Mouse (Mus musculus): ENCODE data around the gene Gm3164. TPM values are rescaled to one million over a fixed set of nuclear protein-coding genes. Genes with fewer than 3 reads are reported as not detected.
"Not testable (repeated sequence)": the region's sequence is repeated elsewhere in the genome, so short reads cannot be mapped to it uniquely, and the experiment has no call there.

Gm3164 gene
- total and polyA plus RNA-seq, 3 experiments, result 0.21 to 0.29 TPM; not detected in 1

DNA sequence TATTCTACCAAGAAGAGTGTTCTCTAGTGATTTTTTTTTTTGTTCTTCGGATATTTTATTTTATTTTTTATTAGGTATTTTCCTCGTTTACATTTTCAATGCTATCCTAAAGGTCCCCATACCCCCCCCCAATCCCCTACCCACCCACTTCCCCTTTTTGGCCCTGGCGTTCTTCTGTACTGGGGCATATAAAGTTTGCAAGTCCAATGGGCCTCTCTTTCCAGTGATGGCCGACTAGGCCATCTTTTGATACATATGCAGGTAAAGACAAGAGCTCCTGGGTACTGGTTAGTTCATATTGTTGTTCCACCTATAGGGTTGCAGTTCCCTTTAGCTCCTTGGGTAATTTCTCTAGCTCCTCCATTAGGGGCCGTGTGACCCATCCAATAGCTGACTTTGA, 14.0 kb upstream of the Gm3164 start:
- H3K4me3 ChIP-seq; H3K27ac ChIP-seq; H3K27me3 ChIP-seq (ENCODE audit: control insufficient read depth, insufficient read depth, low read length); H3K4me1 ChIP-seq (ENCODE audit: control insufficient read depth, insufficient read depth, low read length); intact Hi-C loops (cut with DNase I); H3K79me2 ChIP-seq (replicated peaks; ENCODE audit: control insufficient read depth, insufficient read depth, low read length); H3K9ac ChIP-seq (ENCODE audit: low read depth, low read length); H3K36me3 ChIP-seq (ENCODE audit: control insufficient read depth, insufficient read depth, low read length); DNase-seq: not testable (repeated sequence)
- WGBS, result 49% methylated on average over 5 of the region's 5 CpGs

GRCm38 (mm10) chr14:4403840-4404239, 11.4 kb upstream of the Gm3164 start:
- intact Hi-C loops (cut with DNase I), result not testable (repeated sequence)

DNA sequence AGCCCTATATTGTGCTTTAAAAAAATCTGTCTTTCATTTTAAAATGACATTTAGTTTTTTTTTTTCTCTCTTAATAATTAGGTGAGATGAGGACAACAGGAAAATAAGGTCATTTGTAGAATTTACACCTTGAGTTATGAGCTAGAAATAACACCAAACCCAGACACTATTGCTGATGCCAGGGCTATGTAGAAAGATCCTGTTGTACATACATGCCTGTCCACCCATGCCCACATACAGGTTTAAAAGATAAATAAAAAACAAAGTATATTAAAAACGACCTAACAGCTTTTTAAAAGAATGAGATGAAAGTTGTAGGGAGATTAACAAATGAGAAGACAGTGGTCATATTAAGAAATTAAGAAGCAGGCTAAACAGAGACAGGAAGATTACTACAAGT, 5.3 kb upstream of the Gm3164 start:
- intact Hi-C loops (cut with DNase I); H3K4me1 ChIP-seq (ENCODE audit: control insufficient read depth, insufficient read depth, low read length); H3K27me3 ChIP-seq (ENCODE audit: control insufficient read depth, insufficient read depth, low read length); H3K4me3 ChIP-seq; H3K36me3 ChIP-seq (ENCODE audit: control insufficient read depth, insufficient read depth, low read length); H3K79me2 ChIP-seq (replicated peaks; ENCODE audit: control insufficient read depth, insufficient read depth, low read length); H3K9ac ChIP-seq (ENCODE audit: low read depth, low read length); DNase-seq; H3K27ac ChIP-seq: not testable (repeated sequence)
- WGBS, result 25% methylated on average over 1 of the region's 1 CpGs

More at GRCm38 (mm10) chr14:4403840-4404239, 11.4 kb upstream of the Gm3164 start:
- H3K79me2 ChIP-seq (replicated peaks; ENCODE audit: control insufficient read depth, insufficient read depth, low read length); H3K4me1 ChIP-seq (ENCODE audit: control insufficient read depth, insufficient read depth, low read length); H3K9ac ChIP-seq (ENCODE audit: low read depth, low read length); DNase-seq; H3K36me3 ChIP-seq (ENCODE audit: control insufficient read depth, insufficient read depth, low read length); H3K4me3 ChIP-seq; H3K27ac ChIP-seq; H3K27me3 ChIP-seq (ENCODE audit: control insufficient read depth, insufficient read depth, low read length): not testable (repeated sequence)

DNA sequence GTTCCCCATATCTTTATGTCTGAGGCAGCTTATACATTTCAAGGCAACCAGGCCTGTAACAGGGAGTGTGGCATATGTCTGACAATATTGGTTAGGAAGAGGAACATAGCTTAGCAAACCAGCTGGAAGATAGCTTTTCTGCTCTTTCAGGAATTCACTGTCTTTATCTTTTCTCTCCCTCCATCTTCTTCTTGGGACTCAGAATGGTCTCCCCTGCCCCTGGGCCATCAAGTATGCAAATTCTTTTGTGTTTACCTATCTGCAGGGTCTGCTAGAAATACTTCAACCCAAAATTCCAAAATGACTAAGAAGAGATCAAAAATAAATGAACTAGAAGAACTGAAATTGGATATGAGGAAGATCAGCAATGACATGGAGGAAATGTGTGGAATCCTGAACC, 15.4 kb downstream of the Gm3164 start, which contains the start of gene Gm3173:
Gm3173 (plus strand) TSS at position 301 of the 400 bp plus-strand sequence.
- H3K79me2 ChIP-seq (replicated peaks; ENCODE audit: control insufficient read depth, insufficient read depth, low read length); H3K4me1 ChIP-seq (ENCODE audit: control insufficient read depth, insufficient read depth, low read length); H3K9ac ChIP-seq (ENCODE audit: low read depth, low read length); DNase-seq; H3K27me3 ChIP-seq (ENCODE audit: control insufficient read depth, insufficient read depth, low read length); H3K4me3 ChIP-seq; intact Hi-C loops (cut with DNase I); H3K27ac ChIP-seq; H3K36me3 ChIP-seq (ENCODE audit: control insufficient read depth, insufficient read depth, low read length): not testable (repeated sequence)

DNA sequence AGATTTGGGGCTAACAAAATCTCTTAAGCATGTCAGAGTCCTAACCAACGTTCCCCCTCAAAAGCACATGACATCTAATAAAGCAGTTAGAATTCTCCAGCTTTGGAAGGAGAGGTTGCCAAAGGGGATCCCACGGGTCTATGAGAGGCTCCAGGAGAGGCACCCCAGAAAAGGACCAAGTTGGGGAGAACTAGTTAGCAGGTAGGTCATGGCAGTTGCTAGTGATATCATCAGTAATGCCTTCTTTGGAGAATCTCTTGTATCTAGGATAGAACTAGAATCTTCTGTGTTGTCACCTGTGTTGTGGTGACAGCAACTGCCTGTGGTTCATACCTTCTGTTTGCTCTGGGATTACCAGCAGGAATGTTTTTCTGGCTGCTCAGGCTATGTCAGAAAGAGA, 66.2 kb downstream of the Gm3164 start, which contains the start of gene Gm3182:
Gm3182 (plus strand) TSS at position 301 of the 400 bp plus-strand sequence.
- H3K79me2 ChIP-seq (replicated peaks; ENCODE audit: control insufficient read depth, insufficient read depth, low read length); intact Hi-C loops (cut with DNase I); H3K27ac ChIP-seq; H3K36me3 ChIP-seq (ENCODE audit: control insufficient read depth, insufficient read depth, low read length); H3K9ac ChIP-seq (ENCODE audit: low read depth, low read length); H3K27me3 ChIP-seq (ENCODE audit: control insufficient read depth, insufficient read depth, low read length); H3K4me1 ChIP-seq (ENCODE audit: control insufficient read depth, insufficient read depth, low read length); H3K4me3 ChIP-seq; DNase-seq: not testable (repeated sequence)
- 62% methylated on average over 1 of the region's 2 CpGs for WGBS

Other genes starting within 250 kb of the Gm3164 start
- gene Gm2974, start 232.9 kb upstream of the Gm3164 start, total RNA-seq (2021), result not detected
- 0.51 TPM in 1 of 2 replicates, not detected in the other for gene Gm2974, start 232.9 kb upstream of the Gm3164 start, polyA plus RNA-seq (2012; rRNA removed)
- gene Gm3138, start 165.8 kb upstream of the Gm3164 start, total RNA-seq (2021), result not detected
- gene Gm3138, start 165.8 kb upstream of the Gm3164 start, polyA plus RNA-seq (2012; rRNA removed), result not detected in 2 replicates
- not detected for gene Gm3149, start 98.2 kb upstream of the Gm3164 start, total RNA-seq (2021)
- gene Gm3149, start 98.2 kb upstream of the Gm3164 start, polyA plus RNA-seq (2012; rRNA removed), result not detected in 2 replicates
- gene 2610042L04Rik, start 80.7 kb upstream of the Gm3164 start, total RNA-seq (2021), result under 1 TPM in 1 of 2 experiments, not detected in 1; 0.16 TPM
- gene 2610042L04Rik, start 80.7 kb upstream of the Gm3164 start, polyA plus RNA-seq (2012; rRNA removed), result not detected in 2 replicates
- not detected for gene Gm3159, start 17.9 kb upstream of the Gm3164 start, total RNA-seq (2021)
- gene Gm3159, start 17.9 kb upstream of the Gm3164 start, polyA plus RNA-seq (2012; rRNA removed), result not detected in 2 replicates
- gene Gm3173, start 15.5 kb downstream of the Gm3164 start, total RNA-seq (2021), result 1 to 10 TPM in 1 of 2 experiments, not detected in 1; 1.2 TPM
- gene Gm3173, start 15.5 kb downstream of the Gm3164 start, polyA plus RNA-seq (2012; rRNA removed), result 0.76 TPM in 1 of 2 replicates, not detected in the other
- gene Gm3182, start 66.3 kb downstream of the Gm3164 start, total RNA-seq (2021), result not detected
- gene Gm3182, start 66.3 kb downstream of the Gm3164 start, polyA plus RNA-seq (2012; rRNA removed), result not detected in 2 replicates
- not detected for gene Gm3047, start 140.0 kb downstream of the Gm3164 start, total RNA-seq (2021)
- not detected in 2 replicates for gene Gm3047, start 140.0 kb downstream of the Gm3164 start, polyA plus RNA-seq (2012; rRNA removed)
- gene Gm8159, start 216.9 kb downstream of the Gm3164 start, total RNA-seq (2021), result not detected
- not detected in 2 replicates for gene Gm8159, start 216.9 kb downstream of the Gm3164 start, polyA plus RNA-seq (2012; rRNA removed)
- not detected for gene Gm3239, start 248.7 kb downstream of the Gm3164 start, total RNA-seq (2021)
- gene Gm3239, start 248.7 kb downstream of the Gm3164 start, polyA plus RNA-seq (2012; rRNA removed), result 0.06 TPM in 1 of 2 replicates, not detected in the other

Measured in heart, adult 2 months (tissue).